Mouse (Mus musculus) lung, embryonic 14.5 days (tissue): Measurements from ENCODE around the gene Shisa5. TPM values are rescaled to one million over a fixed set of nuclear protein-coding genes. Genes with fewer than 3 reads are reported as not detected.

Source experiments
- ATAC-seq: fragments of 200-750 bp; cut with Nextera tagmentation; 2 replicates; pipeline ENCODE4 v1.8.0; 2017; ENCODE audit warnings: mild to moderate bottlenecking, moderate TSS enrichment, moderate library complexity; ENCODE audit not compliant: insufficient read depth
- DNase-seq: peaks from one replicate; pipeline ENCODE4 v3.0.0-alpha.2; 2015
- H3K27ac ChIP-seq: fragments of 300-500 bp; sonication (generic); 2 replicates; pipeline ENCODE4 v1.5.1; 2014; ENCODE audit warnings: low read depth, mild to moderate bottlenecking, moderate library complexity
- H3K27me3 ChIP-seq: fragments of 300-500 bp; sonication (generic); 2 replicates; pipeline ENCODE4 v1.6.1; 2014; ENCODE audit warnings: low read length, control low read depth; ENCODE audit not compliant: insufficient read depth
- H3K36me3 ChIP-seq: fragments of 300-500 bp; sonication (generic); 2 replicates; pipeline ENCODE4 v1.6.1; 2014; ENCODE audit warnings: control low read depth; ENCODE audit not compliant: insufficient read depth
- H3K4me1 ChIP-seq: fragments of 300-500 bp; sonication (generic); 2 replicates; pipeline ENCODE4 v1.6.1; 2014; ENCODE audit warnings: antibody characterized with exemption, control low read depth; ENCODE audit not compliant: insufficient read depth
- H3K4me2 ChIP-seq: fragments of 300-500 bp; sonication (generic); 2 replicates; pipeline ENCODE4 v1.6.1; 2014; ENCODE audit warnings: mild to moderate bottlenecking
- H3K4me3 ChIP-seq: fragments of 300-500 bp; sonication (generic); 2 replicates; pipeline ENCODE4 v1.5.1; 2014; ENCODE audit warnings: low read depth, low read length
- H3K9ac ChIP-seq: fragments of 300-500 bp; sonication (generic); 2 replicates; pipeline ENCODE4 v1.6.1; 2014
- H3K9me3 ChIP-seq: fragments of 300-500 bp; sonication (generic); 2 replicates; pipeline ENCODE4 v1.6.1; 2016; ENCODE audit warnings: low read depth, low read length, control low read depth
- CTCF ChIP-seq: IDR thresholded peaks from 2 replicates; pipeline ENCODE4 v1.5.1; 2016; ENCODE audit warnings: antibody characterized with exemption, low read depth
- WGBS: fragments of 180-500 bp; shearing (Covaris S2); extraction: QIAGEN DNeasy Blood & Tissue Kit; methylation state at CpG from one replicate; pipeline ENCODE4 v1.1.7; 2014; 5-methylcytosine and 5-hydroxymethylcytosine counted together
- polyA plus RNA-seq: library from polyadenylated mRNA; unstranded; fragments of >200 nt; fragmentation: Nextera tagmentation; extraction: Ambion mirVana; gene quantifications from 2 replicates; pipeline ENCODE4 v1.2.1, GENCODE M21; 2014

The Shisa5 gene
- polyA plus RNA-seq, 1 experiment from 2014 or later: 56.6 TPM

- no peak for TF ChIP-seq CTCF
- no peak overlapping the region for H3K4me3 ChIP-seq
- ATAC-seq: no peak; the same call in 1 of the 2 replicates
- 86% methylated on average over 16 of the region's 16 CpGs for WGBS
- H3K27me3 ChIP-seq: no peaks in the 10 kb centered on the region
- H3K9me3 ChIP-seq: no peaks in the 10 kb centered on the region
- H3K36me3 ChIP-seq: peaks cover 68% of the 10 kb centered on the region
- no peaks in the 10 kb centered on the region for H3K4me1 ChIP-seq
- no peak for DNase-seq
- H3K9ac ChIP-seq: no peak overlapping the region
- no peak overlapping the region for H3K27ac ChIP-seq
- H3K4me2 ChIP-seq: no peak overlapping the region
Observed at GRCm38 (mm10) chr9:109060184-109060897, 22.0 kb downstream of the Shisa5 start.

DNA sequence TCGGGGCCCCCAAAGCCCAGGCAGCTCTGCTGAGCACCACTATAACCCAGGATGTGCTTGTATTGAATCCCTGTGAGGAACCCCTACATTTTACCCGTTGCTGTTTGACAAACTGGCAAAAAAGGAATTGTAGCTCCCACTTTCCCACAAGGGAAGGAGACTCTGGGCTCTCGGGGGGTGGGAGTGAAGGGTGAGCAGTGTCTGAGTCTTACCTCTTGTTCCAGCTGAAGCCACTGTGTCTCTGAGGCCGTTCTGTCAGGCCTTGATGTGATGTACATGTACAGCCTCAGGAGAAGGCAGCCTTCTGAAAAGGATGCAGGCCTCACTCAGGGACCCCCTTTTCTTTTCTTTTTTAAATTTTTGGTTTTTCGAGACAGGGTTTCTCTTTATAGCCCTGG is 22.5 kb downstream of the Shisa5 start:
- no peaks in the 10 kb centered on the region for H3K9me3 ChIP-seq
- no peaks in the 10 kb centered on the region for H3K27me3 ChIP-seq
- no peaks in the 10 kb centered on the region for H3K4me1 ChIP-seq
- ATAC-seq (no peak), DNase-seq (no peak)
- H3K9ac ChIP-seq: no peak overlapping the region
- no peak overlapping the region for H3K27ac ChIP-seq
- no peak for TF ChIP-seq CTCF
- H3K4me3 ChIP-seq: no peak overlapping the region
- WGBS: 86% methylated on average over 5 of the region's 5 CpGs
- no peak overlapping the region for H3K4me2 ChIP-seq
- H3K36me3 ChIP-seq: peaks cover 74% of the 10 kb centered on the region

- Histone ChIP-seq H3K4me2 (no peak overlapping the region), H3K4me3 (no peak overlapping the region), H3K4me1 (0 out of 2 replicates have a peak, but pooled peaks cover 6% of the 10 kb centered on the region), H3K27ac (no peak overlapping the region), H3K36me3 (peaks cover 83% of the 10 kb centered on the region), H3K9ac (no peak overlapping the region), H3K27me3 (no peaks in the 10 kb centered on the region), H3K9me3 (no peaks in the 10 kb centered on the region)
- TF ChIP-seq CTCF: no peak
- WGBS: 92% methylated on average over 3 of the region's 3 CpGs
- ATAC-seq: no peak
- no peak for DNase-seq
Observed at GRCm38 (mm10) chr9:109068095-109068735, 29.9 kb downstream of the Shisa5 start.

DNA sequence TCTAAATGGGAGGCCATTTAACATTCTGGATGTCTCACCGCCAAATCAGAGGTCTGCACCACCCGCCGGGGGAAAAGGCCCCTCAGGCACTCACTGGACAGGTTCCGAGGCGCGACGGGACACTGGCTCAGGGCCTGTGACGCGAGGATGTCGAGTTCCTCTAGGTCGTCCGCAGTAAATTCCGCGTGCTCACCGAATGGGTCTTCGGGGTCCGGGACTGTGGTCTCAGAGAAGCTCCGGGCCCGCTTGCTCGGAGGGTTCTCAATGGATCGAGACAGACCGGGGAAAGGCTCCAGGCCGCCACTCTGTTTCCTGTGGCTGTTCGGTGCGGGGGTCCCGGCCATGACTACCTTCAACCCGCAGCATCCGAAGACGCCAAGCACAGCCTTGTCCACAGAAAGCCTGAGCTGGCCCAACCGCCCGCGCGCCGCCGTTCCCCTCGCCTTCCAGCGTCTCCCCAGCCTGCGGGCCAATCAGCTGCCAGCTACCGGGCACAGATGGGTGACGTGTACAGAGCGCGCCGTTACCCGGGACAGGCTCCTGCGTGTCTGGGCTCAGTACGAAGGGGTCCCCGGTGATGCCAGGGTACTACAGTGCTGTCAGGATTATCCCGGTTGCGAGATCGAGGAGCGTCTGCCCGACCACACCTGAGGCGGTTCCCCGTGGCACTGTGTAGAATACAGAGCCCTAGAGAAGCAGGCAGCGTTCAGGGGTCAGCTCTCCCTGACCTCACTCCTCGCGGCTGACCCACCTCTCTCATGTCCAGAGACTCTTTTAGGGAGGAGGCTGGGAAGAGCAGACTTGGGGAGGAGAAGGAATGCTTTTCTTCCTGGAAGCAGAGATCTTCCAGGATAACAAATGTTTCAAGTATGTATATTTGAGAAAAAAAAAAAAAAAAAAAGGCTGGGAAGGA is 35.6 kb downstream of the Shisa5 start, which contains the start of gene Atrip:
Atrip (minus strand) TSS at position 464 of the 913 bp plus-strand sequence.
- Histone ChIP-seq H3K9ac (peak within 1 kb of the TSS; percentile 89), H3K4me2 (peak within 1 kb of the TSS; percentile 94), H3K27ac (peak within 1 kb of the TSS; percentile 65), H3K4me1 (0 out of 2 replicates have a peak, but pooled peaks cover 11% of the 10 kb centered on the region), H3K36me3 (peaks cover 34% of the 10 kb centered on the region), H3K27me3 (no peaks in the 10 kb centered on the region), H3K4me3 (peak within 1 kb of the TSS; percentile 81), H3K9me3 (no peaks in the 10 kb centered on the region)
- peak; percentile 100 for ATAC-seq
- under 1% methylated on average over 57 of the region's 57 CpGs for WGBS
- peak; percentile 95 for DNase-seq
- TF ChIP-seq CTCF: no peak

DNA sequence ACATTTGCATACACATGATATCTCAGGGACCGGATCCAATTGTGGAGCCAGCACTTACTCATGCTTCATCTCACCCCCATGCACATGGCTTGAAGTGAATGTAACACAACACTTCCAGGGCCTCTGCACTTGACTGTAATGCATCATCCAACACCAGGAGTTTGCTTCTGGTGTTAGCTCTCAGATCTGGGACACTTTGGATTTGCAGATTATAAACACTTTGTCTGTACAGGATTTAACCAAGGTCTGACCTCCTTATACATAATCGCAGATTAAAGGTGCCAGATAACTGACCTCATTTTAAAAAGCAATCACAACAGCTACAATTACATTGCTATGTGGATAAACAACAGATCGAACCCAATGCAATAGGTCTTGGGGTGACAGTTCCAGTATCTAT is 42.2 kb downstream of the Shisa5 start:
- DNase-seq (no peak), ATAC-seq (no peak)
- no peak overlapping the region for H3K27ac ChIP-seq
- H3K9ac ChIP-seq: no peak overlapping the region
- no peak for TF ChIP-seq CTCF
- 91% methylated on average over 3 of the region's 3 CpGs for WGBS
- H3K36me3 ChIP-seq: peaks cover 24% of the 10 kb centered on the region
- peaks cover 11% of the 10 kb centered on the region for H3K4me1 ChIP-seq
- H3K27me3 ChIP-seq: no peaks in the 10 kb centered on the region
- no peak overlapping the region for H3K4me3 ChIP-seq
- H3K9me3 ChIP-seq: no peaks in the 10 kb centered on the region
- no peak overlapping the region for H3K4me2 ChIP-seq

DNA sequence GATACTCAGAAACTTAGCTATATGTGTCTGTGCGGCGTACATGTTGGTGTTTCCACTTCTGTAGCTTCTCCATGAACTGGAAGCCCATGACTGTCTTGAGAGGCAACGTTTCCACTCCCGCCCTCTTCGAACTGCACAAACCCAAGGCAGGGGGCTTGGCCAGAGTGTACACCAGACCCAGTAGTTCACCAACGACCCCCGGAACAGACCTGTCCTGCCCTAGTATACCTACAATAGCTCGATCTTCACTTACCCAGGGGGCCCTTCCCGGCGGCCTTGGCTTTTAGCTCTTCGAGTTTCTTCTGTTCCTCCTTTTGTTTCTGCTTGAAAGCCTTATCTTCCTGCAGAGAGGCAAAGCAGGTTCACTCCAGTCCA is 43.4 kb downstream of the Shisa5 start:
- DNase-seq: no peak
- H3K9me3 ChIP-seq: no peaks in the 10 kb centered on the region
- ATAC-seq: peak; percentile 5; the same call in 1 of the 2 replicates
- peaks cover 24% of the 10 kb centered on the region for H3K36me3 ChIP-seq
- H3K4me2 ChIP-seq: peak overlapping the region; percentile 86
- peak overlapping the region; percentile 50 for H3K4me3 ChIP-seq
- peaks cover 11% of the 10 kb centered on the region for H3K4me1 ChIP-seq
- H3K9ac ChIP-seq: peak overlapping the region; percentile 68
- H3K27me3 ChIP-seq: no peaks in the 10 kb centered on the region
- H3K27ac ChIP-seq: peak overlapping the region; percentile 39; the same call in 1 of the 2 replicates
- 5% methylated on average over 11 of the region's 11 CpGs for WGBS
- no peak for TF ChIP-seq CTCF
